Mouse (Mus musculus): ENCODE measurements at regions not wholly inside any gene's neighbourhood (a gene's known extent, or its start where the extent isn't known, plus 50 kb on each side); places are given as distances from the start of the nearest gene placed in this dataset.

DNA sequence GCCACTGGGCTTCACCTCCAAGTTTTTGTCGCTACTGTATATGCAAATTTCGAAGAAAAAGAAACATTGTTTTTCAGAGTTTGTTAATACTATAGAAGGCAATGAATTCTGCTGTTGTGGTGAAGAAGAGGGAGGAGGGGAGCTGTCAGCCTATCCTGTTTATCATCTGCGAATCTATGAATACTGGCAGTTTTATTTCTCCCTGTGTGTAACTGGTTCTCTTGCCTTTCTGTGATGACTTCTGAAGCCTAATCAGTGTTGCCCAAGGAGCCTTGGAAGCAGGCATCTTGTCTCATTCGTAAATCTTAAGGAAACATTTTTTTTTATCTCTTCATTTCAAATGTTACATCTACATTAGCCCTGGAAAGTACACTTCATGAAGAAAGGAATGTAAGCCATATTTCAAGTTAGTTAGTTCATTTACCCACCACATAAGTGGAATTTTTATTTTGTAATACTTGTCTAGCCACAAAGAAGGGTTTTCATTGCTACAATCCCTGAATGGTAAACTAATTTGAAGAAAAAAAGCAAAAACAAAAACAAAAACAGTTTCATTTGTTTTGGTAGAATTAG lies 251.5 kb upstream of the Fn1 start:
- no peak for DNase-seq (ENCODE audit: low read depth, low spot score)

GRCm38 (mm10) chr1:71900106-71901074 lies 247.4 kb upstream of the Fn1 start:
- DNase-seq (ENCODE audit: low read depth, low spot score), result no peak

DNA sequence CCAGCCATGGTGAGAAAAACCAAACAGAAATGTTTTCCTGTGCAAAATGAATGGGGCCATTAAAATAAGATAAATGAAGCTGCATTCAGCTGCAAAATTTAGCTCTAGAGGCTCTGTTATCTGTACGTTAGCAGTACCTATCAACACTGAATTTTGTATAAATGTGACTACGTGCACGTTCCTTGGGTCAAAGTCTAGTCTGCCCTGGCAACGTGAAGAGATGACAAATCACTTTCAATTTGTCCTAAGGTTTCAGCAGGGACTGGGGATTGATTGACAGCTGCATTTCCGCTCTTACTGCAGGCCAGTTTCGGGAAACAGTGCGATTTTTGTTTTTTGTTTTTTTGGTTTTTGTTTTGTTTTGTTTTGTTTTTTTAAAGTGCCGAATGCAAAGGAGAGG lies 246.1 kb upstream of the Fn1 start:
- DNase-seq (ENCODE audit: low read depth, low spot score), result no peak

- no peak for DNase-seq (ENCODE audit: low read depth, low spot score)
Measured at GRCm38 (mm10) chr1:71898198-71898597, 245.2 kb upstream of the Fn1 start.

DNA sequence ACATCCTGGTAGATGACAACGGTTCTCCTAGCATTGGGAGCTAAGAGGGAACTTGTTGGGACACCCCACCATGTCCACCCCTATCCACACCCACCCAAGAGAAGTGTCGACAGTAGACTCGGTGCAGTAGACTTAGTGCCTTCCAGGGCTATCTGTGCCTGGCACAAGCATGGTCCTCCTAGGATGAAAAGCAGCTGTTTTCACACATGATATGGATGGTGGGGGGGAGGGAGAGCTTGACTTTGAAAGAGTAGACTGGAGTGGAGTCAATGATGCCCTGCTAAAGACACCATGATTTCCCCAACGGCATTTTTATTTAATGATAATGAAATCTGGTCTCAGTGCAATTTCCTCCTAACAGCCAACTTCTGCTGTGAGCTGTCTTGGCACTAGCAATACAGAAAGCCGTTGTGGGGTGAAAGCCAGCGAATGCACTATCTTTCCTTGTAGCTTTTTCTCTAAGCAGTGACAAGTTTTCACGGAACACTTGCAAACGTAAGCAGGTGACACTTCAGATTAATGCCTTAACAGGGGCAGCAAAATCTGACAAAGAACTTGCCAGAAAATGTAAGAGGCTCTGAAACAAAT lies 244.6 kb upstream of the Fn1 start:
- no peak for DNase-seq (ENCODE audit: low read depth, low spot score)

DNA sequence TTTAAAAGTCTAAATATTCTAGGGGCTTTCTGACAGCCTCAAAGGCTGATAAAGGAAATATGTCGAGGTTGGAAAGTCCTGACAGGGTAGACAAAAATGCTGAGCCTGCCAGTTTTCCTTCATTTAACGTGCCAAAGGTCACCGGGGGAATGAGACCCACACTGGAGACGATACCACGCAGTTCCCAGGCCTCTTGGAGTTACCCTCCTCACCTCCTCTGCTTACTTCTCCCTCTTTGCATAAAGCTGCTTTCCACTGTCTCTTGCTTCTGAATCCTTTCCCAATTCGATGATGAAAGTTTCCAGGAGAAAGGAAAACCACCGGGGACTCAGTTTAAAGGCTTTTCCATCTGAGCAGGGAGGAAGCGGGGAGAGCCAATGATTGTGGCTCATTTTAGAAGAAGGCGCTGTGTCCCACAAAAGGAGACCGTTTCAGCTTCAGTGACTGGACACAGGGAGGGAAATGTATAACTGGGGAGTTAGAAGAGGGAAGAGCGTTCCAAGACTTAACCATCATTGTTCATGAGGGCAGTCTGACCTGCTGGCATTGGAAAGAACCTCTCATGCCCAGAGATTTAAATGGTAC lies 243.2 kb upstream of the Fn1 start:
- no peak for DNase-seq (ENCODE audit: low read depth, low spot score)

DNA sequence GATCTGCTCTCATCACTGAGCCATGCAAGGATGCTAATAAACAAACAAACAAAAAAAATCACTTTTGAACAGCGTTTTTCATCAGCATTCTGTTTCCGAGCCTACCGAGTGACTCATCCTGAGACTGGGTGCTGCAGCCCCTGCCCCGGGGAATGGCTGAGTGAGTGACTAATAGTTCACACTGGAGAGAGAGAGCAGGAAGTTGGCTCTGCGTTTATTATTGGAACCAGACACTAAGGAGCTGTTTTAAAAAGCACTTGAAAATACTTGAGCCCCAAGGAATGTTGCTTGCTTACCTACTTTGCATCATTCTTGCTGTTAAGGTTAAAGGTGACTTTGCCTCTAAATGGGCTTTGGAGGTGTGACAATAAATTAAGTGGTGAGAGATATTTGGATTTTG lies 240.6 kb upstream of the Fn1 start:
- no peak for DNase-seq (ENCODE audit: low read depth, low spot score)

DNA sequence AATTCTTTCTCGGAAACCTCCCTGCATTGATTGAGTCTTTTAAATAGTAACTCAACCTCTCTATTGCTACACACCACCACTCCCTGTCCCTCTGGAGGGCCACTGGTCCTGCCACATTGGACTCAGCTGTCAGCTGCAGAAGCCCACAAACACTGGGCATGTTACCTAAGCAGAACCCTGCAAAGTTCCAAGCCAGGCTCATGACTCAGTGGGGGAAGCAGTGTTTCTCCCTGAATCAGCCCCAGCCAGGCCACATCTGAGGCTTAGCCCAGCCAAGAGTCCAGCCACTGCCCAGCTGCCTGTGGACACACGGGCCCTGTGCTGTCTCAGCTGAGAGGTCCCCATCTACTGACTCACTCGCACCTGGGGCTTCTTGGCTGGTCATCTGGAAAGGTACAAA lies 234.8 kb upstream of the Fn1 start:
- DNase-seq (ENCODE audit: low read depth, low spot score), result no peak

- no peak for DNase-seq (ENCODE audit: low read depth, low spot score)
Measured at GRCm38 (mm10) chr1:71886903-71887302, 233.9 kb upstream of the Fn1 start.

GRCm38 (mm10) chr1:71886233-71886632 lies 233.2 kb upstream of the Fn1 start:
- DNase-seq (ENCODE audit: low read depth, low spot score), result no peak

GRCm38 (mm10) chr1:71881851-71882250 lies 228.9 kb upstream of the Fn1 start:
- DNase-seq (ENCODE audit: low read depth, low spot score), result no peak

GRCm38 (mm10) chr1:71881191-71881590 lies 228.2 kb upstream of the Fn1 start:
- no peak for DNase-seq (ENCODE audit: low read depth, low spot score)

- no peak for DNase-seq (ENCODE audit: low read depth, low spot score)
Measured at GRCm38 (mm10) chr1:71880480-71880879, 227.5 kb upstream of the Fn1 start.

GRCm38 (mm10) chr1:71876712-71877401 lies 223.9 kb upstream of the Fn1 start:
- no peak for DNase-seq (ENCODE audit: low read depth, low spot score)

DNA sequence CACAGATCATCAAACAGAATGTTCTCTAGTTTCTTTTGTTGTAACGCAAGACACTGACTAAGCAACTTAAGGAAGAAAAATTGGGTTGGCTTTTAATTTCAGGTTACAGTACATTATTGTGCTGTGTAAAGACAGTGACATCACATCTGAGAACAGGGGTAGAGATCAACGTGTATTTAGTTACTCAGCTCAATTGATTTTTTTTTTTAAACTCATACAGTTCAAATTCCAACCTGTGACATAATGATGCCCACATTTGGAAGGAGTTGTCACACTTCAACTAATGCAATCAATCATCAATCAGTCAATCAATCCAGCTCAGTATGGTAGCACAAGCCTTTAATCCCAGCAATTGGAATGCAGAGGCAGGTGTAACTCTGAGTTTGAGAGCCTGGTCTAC lies 221.0 kb upstream of the Fn1 start:
- DNase-seq (ENCODE audit: low read depth, low spot score), result no peak

GRCm38 (mm10) chr1:71865670-71866069 lies 212.7 kb upstream of the Fn1 start:
- DNase-seq (ENCODE audit: low read depth, low spot score), result no peak

DNA sequence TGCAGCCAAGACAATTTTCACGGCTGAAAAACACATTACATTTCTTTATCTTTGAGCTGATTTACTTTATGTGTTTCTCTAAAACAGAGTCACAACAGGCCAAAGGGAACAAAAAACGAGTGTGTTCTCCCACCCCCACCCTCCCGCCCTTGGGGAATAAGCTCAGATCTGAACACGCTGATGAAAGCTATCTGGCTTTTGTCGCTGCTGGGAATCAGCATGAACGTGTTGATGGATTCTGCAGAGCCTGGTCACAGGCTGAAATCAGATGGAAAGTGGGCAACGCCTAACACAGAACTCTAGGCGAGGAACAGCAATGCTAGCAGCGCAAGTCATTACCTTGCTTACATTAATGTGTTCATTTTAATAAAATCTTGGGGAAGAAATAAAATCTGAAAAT lies 211.7 kb upstream of the Fn1 start:
- no peak for DNase-seq (ENCODE audit: low read depth, low spot score)

GRCm38 (mm10) chr1:71853212-71853611 lies 200.2 kb upstream of the Fn1 start:
- no peak for DNase-seq (ENCODE audit: low read depth, low spot score)

DNA sequence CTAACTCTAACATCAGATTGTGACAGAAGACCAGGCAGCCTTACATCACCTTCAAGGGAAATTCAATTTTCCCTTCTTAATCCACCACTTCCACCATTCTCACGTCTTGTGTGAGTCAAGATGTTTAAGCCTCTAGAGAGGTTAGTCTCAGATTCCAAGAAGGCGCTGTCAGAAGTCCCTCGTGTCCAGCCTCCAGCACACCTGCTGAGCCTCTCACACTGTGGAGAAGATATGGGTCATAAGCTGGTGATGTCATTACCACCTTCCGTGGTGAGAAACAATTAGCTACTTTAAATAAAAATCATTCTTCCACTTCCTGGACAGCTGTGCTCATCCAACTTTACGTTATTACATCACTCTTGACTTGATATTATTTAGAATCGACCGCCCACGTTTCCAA lies 198.3 kb upstream of the Fn1 start:
- DNase-seq (ENCODE audit: low read depth, low spot score), result no peak

GRCm38 (mm10) chr1:71848656-71849055 lies 195.7 kb upstream of the Fn1 start:
- no peak for DNase-seq (ENCODE audit: low read depth, low spot score)

GRCm38 (mm10) chr1:71844938-71845685 lies 192.1 kb upstream of the Fn1 start:
- no peak for DNase-seq (ENCODE audit: low read depth, low spot score)
